Mouse (Mus musculus): Measurements from ENCODE around the gene Tdrd3.

GRCm38 (mm10) chr14:87568447-87568908 lies 152.0 kb downstream of the Tdrd3 start:
- no peak for TF ChIP-seq POLR2A (IDR thresholded peaks at IDR 0.05; ENCODE audit: borderline replicate concordance, low read depth, low read length)
- TF ChIP-seq CTCF (IDR thresholded peaks at IDR 0.05; ENCODE audit: low read depth, low read length): no peak
